Mouse (Mus musculus) small intestine, adult 2 months (tissue): ENCODE data around the gene Slc7a1.

Experiments
- CTCF ChIP-seq: fragments of 200-500 bp; IDR thresholded peaks from 2 replicates; pipeline ENCODE4 v1.5.1; 2012; ENCODE audit warnings: low read depth, mild to moderate bottlenecking, control low read depth, inconsistent platforms, low read length, moderate library complexity, mixed read lengths; ENCODE audit not compliant: insufficient replicate concordance, insufficient read length; ENCODE audit errors: extremely low read depth
- POLR2A ChIP-seq: fragments of 200-500 bp; IDR thresholded peaks from 2 replicates; pipeline ENCODE4 v1.6.1; 2012; ENCODE audit warnings: low read depth, mild to moderate bottlenecking, control low read depth, inconsistent platforms, low read length, moderate library complexity

- TF ChIP-seq POLR2A (no peak), CTCF (no peak)
Measured at GRCm38 (mm10) chr5:148283584-148283983, 116.1 kb downstream of the Slc7a1 start.
